Mouse (Mus musculus) erythroblast, adult 5-6 weeks (primary cell): ENCODE results near the gene Crip2. TPM values are rescaled to one million over a fixed set of nuclear protein-coding genes. Genes with fewer than 3 reads are reported as not detected.
A peak's percentile ranks its signal among the peaks of the same experiment; 100 is the strongest.

ENCODE experiments used
- ATAC-seq: replicated peaks from 2 replicates; pipeline ENCODE4 v1.8.0; 2016; ENCODE audit warnings: moderate number of reproducible peaks, mild to moderate bottlenecking, moderate TSS enrichment, inconsistent platforms; ENCODE audit not compliant: poor library complexity, low FRiP score, severe bottlenecking
- total RNA-seq, 2 experiments: library from RNA; stranded (forward) in 1 of 2; stranded (reverse) in 1 of 2; fragments of 150-400 nt in 1 of 2; fragments of 200-764, 138-1000 nt in 1 of 2; gene quantifications; 2 replicates each; pipeline versions ENCODE4 v1.2.3 to v1.2.4; 2015 to 2017; ENCODE audit warnings: low replicate concordance in 2 of 2

Gene Crip2
- total RNA-seq, 2 experiments from 2014 or later = 3.6 to 6.9 TPM

DNA sequence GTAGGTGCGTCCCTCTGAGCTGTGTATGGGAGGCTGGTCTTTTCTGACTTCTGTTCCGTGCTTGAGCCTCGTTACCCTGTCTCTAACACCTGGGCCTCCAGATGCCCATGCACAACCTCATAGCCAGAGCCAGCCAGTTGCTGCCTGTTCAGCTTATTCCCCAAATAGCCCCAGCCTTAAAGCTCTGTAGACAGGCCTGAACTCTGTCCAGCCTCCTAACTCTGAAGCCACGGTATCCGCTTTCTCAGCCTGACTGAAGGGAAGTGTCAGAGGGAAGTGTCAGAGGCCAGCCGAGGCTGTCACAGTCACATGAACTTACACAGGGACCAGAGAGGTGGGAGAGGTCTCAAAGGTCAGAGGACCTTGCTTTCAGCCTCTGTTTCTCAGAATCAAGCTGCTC lies 15.3 kb upstream of the Crip2 start:
- ATAC-seq = no peak

DNA sequence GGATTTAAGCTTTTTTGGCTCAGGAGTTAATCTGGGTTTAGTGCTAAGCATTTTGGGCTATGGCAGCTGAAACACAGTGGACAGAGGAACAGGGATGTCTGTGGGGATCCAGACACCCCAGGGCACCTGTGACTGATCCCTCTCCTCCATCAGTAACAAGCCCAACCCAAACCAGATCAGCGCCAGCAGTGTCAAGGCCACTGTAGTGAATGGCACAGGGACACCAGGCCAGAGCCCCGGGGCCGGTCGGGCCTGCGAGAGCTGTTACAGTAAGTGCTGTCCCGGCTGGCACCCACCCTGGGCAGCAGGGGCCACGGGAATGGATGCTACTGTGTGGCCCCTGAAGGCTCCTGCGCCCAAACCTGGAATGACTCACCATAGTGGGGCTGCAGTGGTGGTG lies 9.3 kb upstream of the Crip2 start:
- ATAC-seq = no peak

- ATAC-seq = no peak
Observed at GRCm38 (mm10) chr12:113131601-113132000, 8.4 kb upstream of the Crip2 start.

- ATAC-seq = 0 out of 2 replicates have a peak, but pooled peaks have one; percentile 49
Observed at GRCm38 (mm10) chr12:113132567-113132966, 7.5 kb upstream of the Crip2 start.

GRCm38 (mm10) chr12:113133260-113133659 lies 6.8 kb upstream of the Crip2 start:
- ATAC-seq = no peak

DNA sequence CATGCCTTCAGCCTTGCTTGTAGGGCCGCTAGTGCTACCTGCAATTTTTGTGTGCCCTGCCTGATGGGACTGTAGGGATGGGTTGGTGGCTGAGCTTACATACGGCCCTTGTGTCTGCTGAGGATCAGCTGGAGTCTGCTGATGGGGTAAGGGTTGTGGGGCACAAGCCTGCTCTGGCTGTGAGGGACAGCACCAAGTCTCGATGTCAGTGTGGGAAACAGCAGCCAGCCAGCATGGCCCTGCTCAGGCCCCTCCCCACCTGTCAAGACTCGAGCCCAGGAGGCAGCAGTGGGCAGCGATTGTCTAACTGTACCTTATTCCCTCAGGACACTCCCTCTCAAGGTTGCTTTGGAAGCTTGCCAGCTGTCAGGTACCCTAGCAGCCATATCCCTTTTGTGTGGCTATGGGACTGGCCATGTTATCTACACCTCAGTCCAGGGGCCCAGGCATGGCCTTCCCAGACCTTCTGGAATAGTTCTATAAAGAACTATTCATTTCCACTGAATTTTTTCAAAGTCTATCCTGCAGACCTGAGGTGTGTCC lies 6.1 kb upstream of the Crip2 start:
- no peak for ATAC-seq

DNA sequence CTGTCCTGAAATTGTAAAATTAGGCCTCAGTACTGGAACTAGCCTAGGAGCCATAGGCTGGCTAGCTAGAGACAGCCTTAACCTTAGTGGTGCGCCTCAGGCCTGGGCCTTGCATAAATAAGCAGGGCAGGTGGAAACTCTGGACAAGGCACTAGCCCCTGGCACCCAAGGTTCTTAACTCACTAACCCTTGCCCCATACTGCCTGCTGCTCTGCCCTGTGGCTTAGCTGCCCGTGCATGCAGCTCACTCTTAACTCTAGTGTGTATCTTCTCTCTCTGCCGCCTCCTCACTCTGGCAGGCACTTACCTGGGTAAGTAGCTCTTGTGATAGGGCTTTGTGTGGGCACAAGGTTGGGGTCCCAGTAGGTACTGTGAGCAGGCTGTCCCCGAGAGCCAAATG lies 5.5 kb upstream of the Crip2 start:
- no peak for ATAC-seq

DNA sequence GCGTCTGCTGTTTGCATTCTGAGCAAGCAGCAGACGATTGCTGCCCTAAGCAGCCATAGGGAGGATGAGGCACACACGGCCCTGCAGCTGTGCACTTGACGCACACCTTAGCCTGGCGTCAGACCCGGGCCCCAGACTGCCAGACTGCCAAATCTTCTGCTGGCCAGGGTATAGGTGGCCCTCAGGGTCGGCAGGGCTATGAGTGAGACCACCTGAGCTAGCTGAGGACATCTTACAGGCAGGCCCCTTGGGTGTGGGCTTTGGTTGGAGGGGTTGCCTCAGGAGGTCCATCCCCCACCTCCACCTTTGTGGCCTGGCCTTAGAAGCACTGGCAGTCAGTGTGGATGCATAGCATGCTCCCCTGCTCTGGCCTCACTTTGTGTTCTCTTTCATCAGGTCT lies 4.6 kb upstream of the Crip2 start:
- no peak for ATAC-seq

GRCm38 (mm10) chr12:113136492-113137020 lies 3.5 kb upstream of the Crip2 start:
- no peak for ATAC-seq

- ATAC-seq = no peak
Observed at GRCm38 (mm10) chr12:113137260-113138213, 2.5 kb upstream of the Crip2 start.

DNA sequence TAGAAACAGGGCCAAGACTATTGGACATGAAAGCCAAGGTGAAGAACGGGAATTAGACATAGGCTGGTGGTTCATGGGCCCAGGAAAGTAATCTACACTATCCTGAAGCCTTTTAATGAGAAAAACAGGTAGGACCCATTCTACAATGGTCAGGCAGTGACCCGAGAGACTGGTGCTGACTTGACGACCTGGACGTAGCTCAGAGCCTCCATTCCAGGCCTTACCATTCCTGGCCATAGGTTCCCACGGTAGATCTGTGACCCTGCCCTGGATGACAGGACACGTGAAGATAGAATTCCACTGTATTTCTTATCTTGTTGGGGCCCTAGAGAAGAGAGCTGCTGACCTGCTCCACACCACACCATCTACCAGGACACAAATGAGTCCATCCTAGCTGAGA lies 1.7 kb upstream of the Crip2 start:
- ATAC-seq = no peak

DNA sequence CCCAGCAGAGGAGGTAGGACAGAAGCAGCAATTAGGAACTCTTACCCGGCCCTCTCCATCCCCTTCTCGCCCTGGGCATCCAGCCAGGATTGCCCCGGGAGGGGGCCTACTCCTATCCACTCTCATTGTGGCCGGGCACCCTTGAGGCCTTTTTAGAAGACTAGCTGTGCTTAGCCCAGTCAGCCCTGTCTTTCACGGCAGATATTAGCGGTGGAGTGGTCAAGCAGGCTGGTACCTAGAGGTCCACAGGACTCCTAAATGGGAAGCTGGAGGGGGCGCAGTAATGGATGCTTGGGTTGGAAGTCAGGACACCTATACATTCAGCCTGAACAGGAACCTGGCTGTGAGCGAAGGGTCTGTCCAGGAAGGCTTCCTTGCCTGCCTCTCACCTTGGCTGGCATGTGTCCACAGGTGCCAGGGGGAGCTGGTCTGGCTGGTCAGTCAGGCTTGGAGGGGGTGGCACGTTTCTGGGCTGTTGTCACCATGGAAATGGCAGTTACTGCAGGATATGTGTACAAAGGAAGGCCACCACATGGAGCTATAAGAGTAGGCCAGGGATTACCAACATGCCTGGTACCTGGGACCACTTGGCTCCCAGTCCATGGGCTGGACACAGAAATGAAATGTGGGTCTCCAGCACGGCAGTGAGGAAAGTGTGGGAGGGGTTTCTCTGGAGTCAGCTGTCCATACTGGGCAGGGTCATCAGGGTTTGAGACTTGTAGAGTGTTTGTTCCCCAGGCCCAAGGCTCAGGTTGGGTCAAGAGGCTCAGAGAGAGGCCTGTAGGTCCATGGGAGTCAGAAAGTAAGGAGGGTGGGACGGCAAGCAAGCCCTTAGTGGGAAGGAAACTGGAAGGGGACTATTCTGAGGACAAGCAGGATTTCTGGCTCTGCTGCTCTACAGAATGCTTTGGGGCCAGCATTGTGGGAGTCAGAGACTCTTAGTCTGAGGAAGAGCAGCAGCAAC lies 853 bp upstream of the Crip2 start:
- no peak for ATAC-seq

- ATAC-seq = peak; percentile 67
Observed at GRCm38 (mm10) chr12:113140616-113141411, 778 bp downstream of the Crip2 start.

DNA sequence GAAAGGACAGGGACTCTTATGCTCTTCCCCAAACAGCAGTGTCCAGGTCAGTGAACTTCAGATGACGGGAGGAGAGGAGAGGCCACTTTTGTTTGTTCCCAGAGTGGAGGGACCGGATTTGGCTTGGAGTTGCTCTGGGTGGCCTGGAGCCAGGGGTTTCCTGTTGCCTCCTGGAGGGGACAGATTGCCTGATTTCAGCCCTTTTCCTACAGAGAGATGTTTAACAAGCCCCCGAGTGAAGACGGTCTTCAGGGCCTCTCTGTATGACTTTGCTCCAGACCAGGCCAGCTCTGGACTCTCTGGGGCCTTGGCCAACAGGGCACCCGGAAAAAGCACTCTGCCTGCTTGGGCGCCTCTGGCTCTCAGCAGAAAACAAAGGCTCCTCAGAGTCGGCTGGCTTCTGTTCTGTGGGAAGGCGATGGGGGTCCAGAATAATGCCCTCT lies 1.5 kb downstream of the Crip2 start:
- ATAC-seq = no peak

DNA sequence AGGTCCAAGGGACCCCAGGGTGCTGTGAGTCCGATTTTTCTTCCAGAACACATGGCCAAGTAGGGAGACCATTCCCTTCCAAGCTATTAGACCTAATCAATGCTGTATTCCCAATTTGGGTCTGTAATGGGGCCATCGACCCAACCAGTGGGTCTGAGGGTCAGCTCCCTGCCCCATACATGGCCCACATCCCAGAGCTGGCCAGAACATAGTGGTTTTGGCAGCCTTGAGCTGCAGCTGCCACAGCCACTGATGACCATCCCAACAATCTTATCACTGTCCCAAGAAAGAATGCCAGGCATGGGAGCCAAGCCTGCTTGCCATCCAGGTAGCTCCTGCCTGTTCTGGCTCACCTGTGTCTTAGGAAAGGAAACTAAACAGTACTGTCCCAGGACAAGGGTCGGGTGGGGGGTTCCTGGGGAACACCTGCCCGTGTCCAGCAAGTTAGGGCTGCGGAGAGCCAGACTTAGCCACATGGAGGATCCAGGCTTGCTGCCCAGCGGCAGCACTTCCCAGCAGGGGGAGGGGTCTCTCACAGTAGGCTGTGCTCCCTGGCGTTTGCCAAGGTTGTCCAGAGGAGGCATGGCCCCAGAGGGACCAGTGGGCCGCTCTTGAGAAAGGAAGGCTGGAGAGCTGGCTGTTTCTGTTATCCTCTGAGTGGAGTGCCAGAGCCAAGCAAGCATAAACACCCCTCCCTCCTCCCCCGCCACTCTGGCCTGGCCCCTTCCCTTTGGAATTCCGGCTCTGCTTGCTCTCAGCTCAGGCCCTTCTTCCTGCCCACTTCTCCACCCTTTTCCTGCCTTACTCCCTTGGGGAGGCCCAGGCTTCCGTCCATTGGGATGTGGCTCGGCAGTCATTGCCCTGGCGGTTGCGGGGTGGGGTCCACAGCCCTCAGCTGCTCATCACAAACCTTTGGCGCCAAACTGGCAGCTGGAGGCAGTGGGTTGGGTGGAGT lies 2.3 kb downstream of the Crip2 start:
- ATAC-seq = no peak

DNA sequence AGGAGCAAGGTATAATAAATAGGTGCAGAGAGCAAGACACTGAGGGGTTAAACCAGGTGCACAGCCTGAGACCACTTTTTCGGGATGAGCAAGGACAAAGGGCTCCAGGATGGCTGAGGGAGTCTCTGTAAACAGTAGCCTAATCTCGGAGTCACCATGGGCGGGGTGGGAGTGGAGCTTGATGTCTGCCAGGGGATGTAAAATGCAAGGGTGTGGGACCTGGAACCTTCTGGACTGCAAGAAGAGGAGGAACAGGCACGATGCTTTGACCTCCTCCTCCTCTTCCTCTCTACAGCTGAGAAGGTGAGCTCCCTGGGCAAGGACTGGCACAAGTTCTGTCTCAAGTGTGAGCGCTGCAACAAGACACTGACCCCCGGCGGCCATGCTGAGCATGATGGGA lies 3.1 kb downstream of the Crip2 start:
- ATAC-seq = no peak

- no peak for ATAC-seq
Observed at GRCm38 (mm10) chr12:113144001-113144756, 4.1 kb downstream of the Crip2 start.
